Mouse (Mus musculus): ENCODE data around the gene Olfr578. TPM values are rescaled to one million over a fixed set of nuclear protein-coding genes. Genes with fewer than 3 reads are reported as not detected.

Gene Olfr578
- polyA plus RNA-seq, 1 experiment from 2014 or later, result not detected

DNA sequence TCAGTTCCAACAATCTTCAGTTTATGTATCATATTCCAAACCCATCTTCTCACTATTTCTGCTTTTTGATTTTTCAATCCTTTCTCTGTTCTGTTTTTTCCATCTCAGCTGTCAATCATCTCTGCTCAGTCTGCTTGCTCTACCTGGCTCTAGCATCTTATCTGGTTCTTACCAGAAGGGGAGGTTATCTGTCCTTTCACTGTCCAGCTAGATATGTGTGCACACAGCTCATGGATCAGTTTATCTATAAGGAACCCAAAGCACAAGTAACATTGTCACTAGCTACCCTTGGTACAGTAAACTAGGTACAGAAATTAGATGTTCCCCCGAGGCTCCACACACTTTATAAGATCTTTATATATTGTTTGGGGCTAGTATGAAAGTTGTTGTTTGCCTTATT, 45.7 kb downstream of the Olfr578 start:
- Histone ChIP-seq H3K36me3 (ENCODE audit: control insufficient read depth, insufficient read depth) (no peaks in the 10 kb centered on the region), H3K27ac (ENCODE audit: low read length) (no peak overlapping the region), H3K4me3 (ENCODE audit: low read length) (no peak overlapping the region), H3K9me3 (replicated peaks; ENCODE audit: control insufficient read depth, low read length) (no peaks in the 10 kb centered on the region), H3K4me1 (ENCODE audit: control insufficient read depth, insufficient read depth, low read length) (no peaks in the 10 kb centered on the region), H3K4me2 (ENCODE audit: low read depth, low read length) (no peak overlapping the region), H3K27me3 (ENCODE audit: control insufficient read depth, insufficient read depth, low read length) (no peaks in the 10 kb centered on the region), H3K9ac (ENCODE audit: low read length) (no peak overlapping the region)
- no peak for ATAC-seq (replicated peaks; ENCODE audit: extremely low read depth, insufficient read depth, low FRiP score)
- whole genome bisulfite sequencing, result 82% methylated on average over 1 of the region's 1 CpGs

GRCm38 (mm10) chr7:102942475-102942874, 46.6 kb downstream of the Olfr578 start, which contains the start of gene Olfr573-ps1:
TSS of gene Olfr573-ps1 (minus strand) at chr7:102942575.
- H3K9ac ChIP-seq (ENCODE audit: low read length), result no peak within 1 kb of the TSS
- H3K9me3 ChIP-seq (replicated peaks; ENCODE audit: control insufficient read depth, low read length), result no peaks in the 10 kb centered on the region
- no peak for ATAC-seq (replicated peaks; ENCODE audit: extremely low read depth, insufficient read depth, low FRiP score)
- WGBS, result 87% methylated on average over 2 of the region's 2 CpGs
- H3K4me1 ChIP-seq (ENCODE audit: control insufficient read depth, insufficient read depth, low read length), result no peaks in the 10 kb centered on the region
- H3K4me2 ChIP-seq (ENCODE audit: low read depth, low read length), result no peak within 1 kb of the TSS
- no peaks in the 10 kb centered on the region for H3K27me3 ChIP-seq (ENCODE audit: control insufficient read depth, insufficient read depth, low read length)
- no peak within 1 kb of the TSS for H3K27ac ChIP-seq (ENCODE audit: low read length)
- H3K36me3 ChIP-seq (ENCODE audit: control insufficient read depth, insufficient read depth), result no peaks in the 10 kb centered on the region
- no peak within 1 kb of the TSS for H3K4me3 ChIP-seq (ENCODE audit: low read length)

Other genes with a start within 250 kb of the Olfr578 start
- gene Olfr560, start 230.0 kb downstream of the Olfr578 start, polyA plus RNA-seq (2015; fragmentation: Nextera tagmentation; extraction: Ambion mirVana), result 0.07 TPM in 1 of 2 replicates, not detected in the other
- 0.14 and 0.39 TPM in 2 replicates for gene Olfr78, start 229.9 kb downstream of the Olfr578 start, polyA plus RNA-seq (2015; fragmentation: Nextera tagmentation; extraction: Ambion mirVana)
- not detected in 2 replicates for gene Olfr561, start 218.1 kb downstream of the Olfr578 start, polyA plus RNA-seq (2015; fragmentation: Nextera tagmentation; extraction: Ambion mirVana)
- not detected in 2 replicates for gene Olfr564, start 185.8 kb downstream of the Olfr578 start, polyA plus RNA-seq (2015; fragmentation: Nextera tagmentation; extraction: Ambion mirVana)
- not detected in 2 replicates for gene Olfr566, start 130.6 kb downstream of the Olfr578 start, polyA plus RNA-seq (2015; fragmentation: Nextera tagmentation; extraction: Ambion mirVana)
- gene Olfr568, start 112.2 kb downstream of the Olfr578 start, polyA plus RNA-seq (2015; fragmentation: Nextera tagmentation; extraction: Ambion mirVana), result not detected in 2 replicates
- not detected in 2 replicates for gene Olfr569, start 98.4 kb downstream of the Olfr578 start, polyA plus RNA-seq (2015; fragmentation: Nextera tagmentation; extraction: Ambion mirVana)
- not detected in 2 replicates for gene Olfr570, start 94.7 kb downstream of the Olfr578 start, polyA plus RNA-seq (2015; fragmentation: Nextera tagmentation; extraction: Ambion mirVana)
- not detected in 2 replicates for gene Olfr571, start 71.8 kb downstream of the Olfr578 start, polyA plus RNA-seq (2015; fragmentation: Nextera tagmentation; extraction: Ambion mirVana)
- not detected in 2 replicates for gene Olfr572, start 64.9 kb downstream of the Olfr578 start, polyA plus RNA-seq (2015; fragmentation: Nextera tagmentation; extraction: Ambion mirVana)
- gene Olfr573-ps1, start 46.7 kb downstream of the Olfr578 start, polyA plus RNA-seq (2015; fragmentation: Nextera tagmentation; extraction: Ambion mirVana), result not detected in 2 replicates
- gene Olfr574, start 40.9 kb downstream of the Olfr578 start, polyA plus RNA-seq (2015; fragmentation: Nextera tagmentation; extraction: Ambion mirVana), result not detected in 2 replicates
- not detected in 2 replicates for gene Olfr575, start 30.5 kb downstream of the Olfr578 start, polyA plus RNA-seq (2015; fragmentation: Nextera tagmentation; extraction: Ambion mirVana)
- gene Olfr576, start 26.7 kb downstream of the Olfr578 start, polyA plus RNA-seq (2015; fragmentation: Nextera tagmentation; extraction: Ambion mirVana), result not detected in 2 replicates
- gene Olfr577, start 13.4 kb downstream of the Olfr578 start, polyA plus RNA-seq (2015; fragmentation: Nextera tagmentation; extraction: Ambion mirVana), result not detected in 2 replicates
- gene Olfr582, start 48.7 kb upstream of the Olfr578 start, polyA plus RNA-seq (2015; fragmentation: Nextera tagmentation; extraction: Ambion mirVana), result not detected in 2 replicates
- not detected in 2 replicates for gene Olfr583, start 62.0 kb upstream of the Olfr578 start, polyA plus RNA-seq (2015; fragmentation: Nextera tagmentation; extraction: Ambion mirVana)
- not detected in 2 replicates for gene Olfr584, start 92.6 kb upstream of the Olfr578 start, polyA plus RNA-seq (2015; fragmentation: Nextera tagmentation; extraction: Ambion mirVana)
- not detected in 2 replicates for gene Olfr585, start 108.4 kb upstream of the Olfr578 start, polyA plus RNA-seq (2015; fragmentation: Nextera tagmentation; extraction: Ambion mirVana)
- not detected in 2 replicates for gene Olfr586, start 136.3 kb upstream of the Olfr578 start, polyA plus RNA-seq (2015; fragmentation: Nextera tagmentation; extraction: Ambion mirVana)
- not detected in 2 replicates for gene Olfr588-ps1, start 151.6 kb upstream of the Olfr578 start, polyA plus RNA-seq (2015; fragmentation: Nextera tagmentation; extraction: Ambion mirVana)
- not detected in 2 replicates for gene Olfr589, start 167.0 kb upstream of the Olfr578 start, polyA plus RNA-seq (2015; fragmentation: Nextera tagmentation; extraction: Ambion mirVana)
- gene Olfr591, start 189.0 kb upstream of the Olfr578 start, polyA plus RNA-seq (2015; fragmentation: Nextera tagmentation; extraction: Ambion mirVana), result not detected in 2 replicates
- gene Olfr592, start 195.5 kb upstream of the Olfr578 start, polyA plus RNA-seq (2015; fragmentation: Nextera tagmentation; extraction: Ambion mirVana), result not detected in 2 replicates
- not detected in 2 replicates for gene Olfr593, start 222.5 kb upstream of the Olfr578 start, polyA plus RNA-seq (2015; fragmentation: Nextera tagmentation; extraction: Ambion mirVana)
- not detected in 2 replicates for gene Olfr594, start 227.7 kb upstream of the Olfr578 start, polyA plus RNA-seq (2015; fragmentation: Nextera tagmentation; extraction: Ambion mirVana)